Mouse (Mus musculus) lung, postnatal 0 days (tissue): ENCODE measurements around the gene Adh6b.

Experiments used
- CTCF ChIP-seq: IDR thresholded peaks from 2 replicates; pipeline ENCODE4 v1.5.1; 2016; ENCODE audit warnings: antibody characterized with exemption, mild to moderate bottlenecking
- EP300 ChIP-seq: IDR thresholded peaks from 2 replicates; pipeline ENCODE4 v1.6.1; 2016; ENCODE audit warnings: antibody characterized with exemption, mild to moderate bottlenecking, control low read depth

DNA sequence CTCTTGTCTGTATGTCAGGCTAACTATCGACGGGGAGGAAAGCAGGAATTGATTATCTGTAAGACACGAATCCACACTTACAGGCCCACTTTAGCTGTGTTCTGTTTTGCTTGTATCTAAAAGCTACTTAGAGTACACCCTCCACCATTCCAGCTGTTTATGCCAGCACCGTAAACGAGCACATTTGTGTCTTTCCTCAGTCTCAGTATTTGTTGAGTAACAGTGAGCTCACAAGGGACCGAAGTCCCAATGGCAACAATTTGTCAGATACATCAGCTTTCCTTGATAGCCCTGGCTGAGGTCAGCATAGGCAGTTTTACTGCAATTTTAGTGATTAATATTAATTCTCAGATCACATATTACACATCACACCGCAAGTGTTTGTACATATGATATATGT, 17.3 kb downstream of the Adh6b start:
- TF ChIP-seq EP300 (no peak), CTCF (no peak)
